Mouse (Mus musculus) kidney, postnatal 36 days (tissue): ENCODE data around the gene Vsig8.

Experiments
- DNase-seq, 2 experiments: peaks; one replicate each; pipeline ENCODE4 v3.0.0; 2021 to 2022; ENCODE audit warnings: mixed read lengths in 2 of 2

Vsig8 gene

GRCm38 (mm10) chr1:172593956-172594355 lies 38.2 kb downstream of the Vsig8 start:
- DNase-seq, result no peak

DNA sequence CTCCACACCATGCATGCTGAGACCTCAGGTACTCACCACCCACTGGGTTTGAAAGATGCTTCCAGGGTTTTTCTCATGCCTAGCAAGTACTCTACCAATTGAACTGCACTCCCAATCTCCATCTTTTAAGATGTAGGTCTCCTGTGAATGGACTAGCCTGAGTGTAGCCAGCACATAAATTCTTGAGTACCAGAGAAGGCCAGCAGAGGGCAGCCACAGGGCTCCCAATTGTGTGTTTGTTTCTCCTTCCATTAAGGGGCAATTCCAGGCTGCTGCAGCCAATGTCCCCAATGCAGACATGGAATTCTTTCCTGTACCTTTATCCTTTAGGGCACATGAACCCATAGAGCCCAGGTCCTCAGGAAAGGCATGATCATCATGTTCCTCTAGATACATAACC lies 38.8 kb downstream of the Vsig8 start:
- peak; percentile 46 to 74 for DNase-seq

- no peak for DNase-seq
Observed at GRCm38 (mm10) chr1:172602326-172602725, 46.6 kb downstream of the Vsig8 start, which contains the start of gene Fcrl6. Gene Fcrl6, minus strand, starts transcription at chr1:172602551.

GRCm38 (mm10) chr1:172611304-172611703 lies 55.6 kb downstream of the Vsig8 start:
- no peak for DNase-seq

DNA sequence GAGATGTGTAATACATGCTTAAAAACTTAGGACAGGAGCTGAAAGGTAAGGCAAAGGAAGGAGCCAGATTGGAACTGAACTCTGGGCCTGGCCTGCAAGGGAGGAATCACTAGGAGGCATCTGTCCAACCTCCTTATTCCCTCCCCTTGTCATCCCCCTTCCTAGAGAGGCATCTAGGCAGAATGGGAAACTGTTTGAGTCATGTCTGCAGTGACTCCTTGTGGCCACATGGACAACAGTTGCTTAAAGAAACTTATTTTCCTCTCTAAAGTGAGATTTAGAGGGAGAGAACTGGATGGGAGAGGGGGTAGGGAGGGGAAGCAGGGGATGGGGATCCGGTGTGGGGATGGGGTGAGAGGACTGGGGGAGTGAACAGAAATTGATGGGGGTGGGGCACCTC lies 57.0 kb downstream of the Vsig8 start:
- no peak for DNase-seq
